Mouse (Mus musculus) heart, embryonic 13.5 days (tissue): Measurements from ENCODE around the gene Olfr1008. TPM values are rescaled to one million over a fixed set of nuclear protein-coding genes. Genes with fewer than 3 reads are reported as not detected.
"Not testable (repeated sequence)": the region's sequence is repeated elsewhere in the genome, so short reads cannot be mapped to it uniquely, and the experiment has no call there.

ENCODE experiments used
- ATAC-seq: fragments of 200-750 bp; cut with Nextera tagmentation; 2 replicates; pipeline ENCODE4 v1.8.0; 2017; ENCODE audit warnings: moderate TSS enrichment; ENCODE audit not compliant: insufficient number of reproducible peaks, low FRiP score, low TSS enrichment; ENCODE audit errors: extremely low read depth
- H3K27ac ChIP-seq: fragments of 300-500 bp; sonication (generic); replicated peaks from 2 replicates; pipeline ENCODE4 v1.5.1; 2015; ENCODE audit warnings: moderate library complexity, mild to moderate bottlenecking, inconsistent platforms
- H3K27me3 ChIP-seq: fragments of 300-500 bp; sonication (generic); replicated peaks from 2 replicates; pipeline ENCODE4 v1.6.1; 2015; ENCODE audit warnings: mild to moderate bottlenecking, inconsistent platforms
- H3K36me3 ChIP-seq: fragments of 300-500 bp; sonication (generic); 2 replicates; pipeline ENCODE4 v1.6.1; 2015; ENCODE audit warnings: mild to moderate bottlenecking, inconsistent platforms
- H3K4me1 ChIP-seq: fragments of 300-500 bp; sonication (generic); 2 replicates; pipeline ENCODE4 v1.6.1; 2015; ENCODE audit warnings: inconsistent platforms
- H3K4me2 ChIP-seq: fragments of 300-500 bp; sonication (generic); 2 replicates; pipeline ENCODE4 v1.6.1; 2015; ENCODE audit warnings: inconsistent platforms, mild to moderate bottlenecking, moderate library complexity
- H3K4me3 ChIP-seq: fragments of 300-500 bp; sonication (generic); 2 replicates; pipeline ENCODE4 v1.5.1; 2015; ENCODE audit warnings: moderate library complexity, mild to moderate bottlenecking, inconsistent platforms
- H3K9ac ChIP-seq: fragments of 300-500 bp; sonication (generic); 2 replicates; pipeline ENCODE4 v1.6.1; 2015; ENCODE audit warnings: inconsistent platforms, mild to moderate bottlenecking, moderate library complexity
- H3K9me3 ChIP-seq: fragments of 300-500 bp; sonication (generic); 2 replicates; pipeline ENCODE4 v1.6.1; 2016; ENCODE audit warnings: inconsistent platforms
- WGBS: fragments of 180-500 bp; shearing (Covaris S2); methylation state at CpG from one replicate; pipeline ENCODE4 v1.1.7; 2015; ENCODE audit warnings: mixed read lengths; 5-methylcytosine and 5-hydroxymethylcytosine counted together
- polyA plus RNA-seq: library from polyadenylated mRNA; unstranded; fragments of >200 nt; fragmentation: Nextera tagmentation; extraction: Ambion mirVana; gene quantifications from 2 replicates; pipeline ENCODE4 v1.2.1, GENCODE M21; 2015

Olfr1008 gene
- not detected in 2 replicates for polyA plus RNA-seq

GRCm38 (mm10) chr2:85689131-85689530, at the start of gene Olfr1008:
TSS of gene Olfr1008 (plus strand) at chr2:85689431.
- Histone ChIP-seq H3K4me2 (no peak within 1 kb of the TSS), H3K27ac (no peak within 1 kb of the TSS), H3K9ac (no peak within 1 kb of the TSS), H3K4me3 (no peak within 1 kb of the TSS), H3K4me1 (no peaks in the 10 kb centered on the region), H3K36me3 (no peaks in the 10 kb centered on the region), H3K9me3 (peaks cover 3% of the 10 kb centered on the region), H3K27me3 (no peaks in the 10 kb centered on the region)
- ATAC-seq: no peak

- no peak within 1 kb of the TSS for H3K9ac ChIP-seq
- H3K27me3 ChIP-seq: no peaks in the 10 kb centered on the region
- H3K36me3 ChIP-seq: no peaks in the 10 kb centered on the region
- 87% methylated on average over 1 of the region's 1 CpGs for WGBS
- H3K4me1 ChIP-seq: no peaks in the 10 kb centered on the region
- ATAC-seq: no peak
- no peak within 1 kb of the TSS for H3K4me3 ChIP-seq
- no peaks in the 10 kb centered on the region for H3K9me3 ChIP-seq
- no peak within 1 kb of the TSS for H3K4me2 ChIP-seq
- H3K27ac ChIP-seq: no peak within 1 kb of the TSS
Observed at GRCm38 (mm10) chr2:85650604-85651003, 38.6 kb upstream of the Olfr1008 start, which contains the start of gene Olfr1002. TSS of gene Olfr1002 (minus strand) at chr2:85650704.

DNA sequence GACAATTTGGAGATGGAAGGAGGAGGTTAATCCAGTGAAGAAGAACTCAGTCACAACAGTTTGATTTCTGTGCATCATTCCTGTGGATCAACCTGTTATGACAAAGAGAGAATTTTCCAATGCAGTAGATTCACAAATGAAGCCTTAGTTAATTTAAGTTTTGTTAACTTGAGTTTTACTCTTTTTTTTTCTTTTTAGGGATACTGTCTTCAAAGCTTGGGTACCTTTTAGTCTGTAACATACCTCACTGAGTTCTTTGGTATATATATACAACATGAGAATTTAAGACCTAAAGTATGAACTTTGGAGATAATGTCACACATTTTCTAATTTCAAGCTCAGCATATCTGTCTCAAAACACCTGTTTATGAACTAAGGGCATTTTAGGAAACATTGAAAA, 24.9 kb upstream of the Olfr1008 start, which contains the start of gene Olfr154:
TSS of gene Olfr154 (minus strand) at position 101 of the 400 bp plus-strand sequence.
- H3K27me3 ChIP-seq, H3K27ac ChIP-seq, H3K4me3 ChIP-seq, H3K9ac ChIP-seq, H3K9me3 ChIP-seq, H3K4me2 ChIP-seq, H3K4me1 ChIP-seq, H3K36me3 ChIP-seq, ATAC-seq: not testable (repeated sequence)

- Histone ChIP-seq H3K9me3 (no peaks in the 10 kb centered on the region), H3K27me3 (no peaks in the 10 kb centered on the region), H3K27ac (no peak within 1 kb of the TSS), H3K4me3 (no peak within 1 kb of the TSS), H3K9ac (no peak within 1 kb of the TSS), H3K36me3 (no peaks in the 10 kb centered on the region), H3K4me2 (no peak within 1 kb of the TSS), H3K4me1 (no peaks in the 10 kb centered on the region)
- ATAC-seq: no peak
Observed at GRCm38 (mm10) chr2:85678667-85679066, 10.6 kb upstream of the Olfr1008 start, which contains the start of gene Olfr1006. TSS of gene Olfr1006 (minus strand) at chr2:85678767.

DNA sequence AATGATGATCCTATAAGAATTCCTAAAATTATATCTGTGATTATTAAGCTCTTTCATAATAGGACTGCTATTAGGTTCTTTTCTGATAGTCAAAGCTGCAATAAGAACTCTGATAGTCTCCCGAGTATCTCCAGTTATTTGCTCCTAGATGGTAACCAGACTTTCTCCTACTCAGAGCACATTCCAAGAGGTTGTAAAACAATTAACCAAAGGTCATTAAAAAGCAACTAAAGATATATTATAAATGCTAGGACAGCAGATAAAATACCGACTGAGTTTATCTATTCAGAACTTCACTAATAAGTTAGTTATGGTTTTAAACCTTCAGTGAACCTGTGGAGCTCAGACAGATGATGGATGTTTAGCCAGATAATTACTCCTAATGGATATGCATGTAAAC, 21.4 kb downstream of the Olfr1008 start:
- H3K9ac ChIP-seq, H3K4me1 ChIP-seq, H3K36me3 ChIP-seq, H3K27me3 ChIP-seq, H3K4me2 ChIP-seq, ATAC-seq, H3K9me3 ChIP-seq, H3K4me3 ChIP-seq, H3K27ac ChIP-seq: not testable (repeated sequence)
- WGBS: 51% methylated on average over 2 of the region's 2 CpGs

- Histone ChIP-seq H3K36me3 (no peaks in the 10 kb centered on the region), H3K9ac (no peak overlapping the region), H3K4me1 (no peaks in the 10 kb centered on the region), H3K27me3 (no peaks in the 10 kb centered on the region), H3K9me3 (0 out of 2 replicates have a peak, but pooled peaks cover 3% of the 10 kb centered on the region), H3K4me2 (no peak overlapping the region), H3K4me3 (no peak overlapping the region), H3K27ac (no peak overlapping the region)
- ATAC-seq: no peak
- WGBS: 41% methylated on average over 1 of the region's 1 CpGs
Observed at GRCm38 (mm10) chr2:85711159-85711558, 21.9 kb downstream of the Olfr1008 start.

GRCm38 (mm10) chr2:85715119-85715518, 25.9 kb downstream of the Olfr1008 start, which contains the start of gene Olfr1009:
TSS of gene Olfr1009 (plus strand) at chr2:85715419.
- Histone ChIP-seq H3K27me3 (no peaks in the 10 kb centered on the region), H3K27ac (no peak within 1 kb of the TSS), H3K36me3 (no peaks in the 10 kb centered on the region), H3K9ac (no peak within 1 kb of the TSS), H3K4me2 (no peak within 1 kb of the TSS), H3K4me3 (no peak within 1 kb of the TSS), H3K4me1 (no peaks in the 10 kb centered on the region), H3K9me3 (0 out of 2 replicates have a peak, but pooled peaks cover 3% of the 10 kb centered on the region)
- 67% methylated on average over 1 of the region's 1 CpGs for WGBS
- no peak for ATAC-seq

DNA sequence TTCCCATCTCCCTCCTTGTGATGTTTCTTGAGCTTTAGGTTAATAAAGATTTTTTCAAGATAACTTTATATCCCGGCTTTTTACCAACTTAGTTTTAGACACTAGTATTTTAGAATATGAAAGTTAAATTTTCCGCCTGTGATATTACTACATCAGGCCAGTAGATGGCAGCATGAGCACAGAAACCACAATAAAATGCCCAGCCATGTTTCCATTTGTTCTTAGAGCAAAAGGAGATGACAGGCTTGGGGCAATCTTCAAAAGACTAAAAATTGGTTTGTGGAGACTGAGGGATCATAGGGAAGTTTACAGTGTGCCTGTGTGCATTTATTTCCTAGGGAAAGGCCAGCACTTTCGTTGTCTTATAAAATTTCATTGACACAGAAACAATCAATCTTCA, 36.6 kb downstream of the Olfr1008 start:
- Histone ChIP-seq H3K9me3 (no peaks in the 10 kb centered on the region), H3K27me3 (no peaks in the 10 kb centered on the region), H3K4me1 (no peaks in the 10 kb centered on the region), H3K36me3 (no peaks in the 10 kb centered on the region), H3K9ac (no peak overlapping the region), H3K4me3 (no peak overlapping the region), H3K4me2 (no peak overlapping the region), H3K27ac (no peak overlapping the region)
- WGBS: 12% methylated on average over 3 of the region's 3 CpGs
- no peak for ATAC-seq

Other genes with a start within 250 kb of the Olfr1008 start
- not detected in 2 replicates for gene Olfr995, start 245.8 kb upstream of the Olfr1008 start, polyA plus RNA-seq
- gene 4833423E24Rik, start 170.4 kb upstream of the Olfr1008 start, polyA plus RNA-seq: not detected in 2 replicates
- not detected in 2 replicates for gene Olfr996, start 110.2 kb upstream of the Olfr1008 start, polyA plus RNA-seq
- gene Olfr998, start 100.5 kb upstream of the Olfr1008 start, polyA plus RNA-seq: not detected in 2 replicates
- not detected in 2 replicates for gene Olfr1000, start 77.5 kb upstream of the Olfr1008 start, polyA plus RNA-seq
- not detected in 2 replicates for gene Olfr1002, start 38.7 kb upstream of the Olfr1008 start, polyA plus RNA-seq
- not detected in 2 replicates for gene Olfr154, start 25.0 kb upstream of the Olfr1008 start, polyA plus RNA-seq
- not detected in 2 replicates for gene Olfr1006, start 10.7 kb upstream of the Olfr1008 start, polyA plus RNA-seq
- gene Olfr1009, start 26.0 kb downstream of the Olfr1008 start, polyA plus RNA-seq: not detected in 2 replicates
- not detected in 2 replicates for gene Olfr1012, start 73.3 kb downstream of the Olfr1008 start, polyA plus RNA-seq
- gene Olfr1013, start 77.7 kb downstream of the Olfr1008 start, polyA plus RNA-seq: not detected in 2 replicates
- gene Olfr1014, start 83.3 kb downstream of the Olfr1008 start, polyA plus RNA-seq: not detected in 2 replicates
- gene Olfr1015, start 92.6 kb downstream of the Olfr1008 start, polyA plus RNA-seq: not detected in 2 replicates
- gene Olfr1016, start 113.1 kb downstream of the Olfr1008 start, polyA plus RNA-seq: not detected in 2 replicates
- gene Olfr1018, start 129.0 kb downstream of the Olfr1008 start, polyA plus RNA-seq: not detected in 2 replicates
- gene Olfr1019, start 156.1 kb downstream of the Olfr1008 start, polyA plus RNA-seq: not detected in 2 replicates
- gene Olfr1020, start 157.6 kb downstream of the Olfr1008 start, polyA plus RNA-seq: not detected in 2 replicates
- gene Olfr1022, start 179.2 kb downstream of the Olfr1008 start, polyA plus RNA-seq: not detected in 2 replicates
- gene Olfr1023, start 196.2 kb downstream of the Olfr1008 start, polyA plus RNA-seq: not detected in 2 replicates
- gene Olfr1024, start 215.6 kb downstream of the Olfr1008 start, polyA plus RNA-seq: not detected in 2 replicates
- gene Olfr1025-ps1, start 225.8 kb downstream of the Olfr1008 start, polyA plus RNA-seq: not detected in 2 replicates
- not detected in 2 replicates for gene Olfr1026, start 232.1 kb downstream of the Olfr1008 start, polyA plus RNA-seq